Mouse (Mus musculus): ENCODE data around the gene Eng.

Eng gene

GRCm38 (mm10) chr2:32712108-32712551 lies 65.7 kb downstream of the Eng start:
- peak; percentile 77 for DNase-seq

GRCm38 (mm10) chr2:32712586-32712933 lies 66.2 kb downstream of the Eng start:
- DNase-seq: peak; percentile 97

- peak; percentile 94 for DNase-seq
These were observed 66.8 kb downstream of the Eng start, which contains the start of gene Cdk9 for GRCm38 (mm10) chr2:32712934-32713817. TSS of gene Cdk9 (minus strand) at chr2:32713076.

GRCm38 (mm10) chr2:32714117-32714986 lies 68.0 kb downstream of the Eng start:
- peak; percentile 41 for DNase-seq

- DNase-seq: no peak
These were observed 68.6 kb downstream of the Eng start for GRCm38 (mm10) chr2:32714987-32715425.

- DNase-seq: no peak
These were observed 72.4 kb downstream of the Eng start for GRCm38 (mm10) chr2:32718761-32719160.

GRCm38 (mm10) chr2:32720053-32720452 lies 73.7 kb downstream of the Eng start:
- DNase-seq: no peak

- DNase-seq: peak; percentile 75
These were observed 74.4 kb downstream of the Eng start, which contains the start of gene Sh2d3c for GRCm38 (mm10) chr2:32720681-32721229. TSS of gene Sh2d3c (plus strand) at chr2:32721055.

- peak; percentile 60 for DNase-seq
These were observed 75.7 kb downstream of the Eng start for GRCm38 (mm10) chr2:32722046-32722445.

GRCm38 (mm10) chr2:32722581-32722980 lies 76.2 kb downstream of the Eng start:
- no peak for DNase-seq

GRCm38 (mm10) chr2:32724149-32724548 lies 77.8 kb downstream of the Eng start:
- no peak for DNase-seq

GRCm38 (mm10) chr2:32724832-32725790 lies 78.7 kb downstream of the Eng start:
- peak; percentile 67 for DNase-seq

- DNase-seq: peak; percentile 81
These were observed 81.0 kb downstream of the Eng start for GRCm38 (mm10) chr2:32727435-32727834.

- DNase-seq: peak; percentile 32
These were observed 82.1 kb downstream of the Eng start for GRCm38 (mm10) chr2:32728463-32728862.

GRCm38 (mm10) chr2:32729547-32729946 lies 83.2 kb downstream of the Eng start:
- no peak for DNase-seq

- DNase-seq: no peak
These were observed 84.5 kb downstream of the Eng start for GRCm38 (mm10) chr2:32730854-32731253.

GRCm38 (mm10) chr2:32731911-32732310 lies 85.5 kb downstream of the Eng start:
- DNase-seq: no peak

All from thymus, postnatal 14 days (tissue).